Mouse (Mus musculus): Measurements from ENCODE around the gene Herc3.

Gene Herc3

GRCm38 (mm10) chr6:58922511-58922910, 91.2 kb downstream of the Herc3 start:
- no peak for DNase-seq

- DNase-seq, result no peak
Observed at GRCm38 (mm10) chr6:58927881-58928280, 96.6 kb downstream of the Herc3 start.

GRCm38 (mm10) chr6:58929911-58930431, 98.7 kb downstream of the Herc3 start:
- DNase-seq, result no peak

- no peak for DNase-seq
Observed at GRCm38 (mm10) chr6:58931149-58931548, 99.9 kb downstream of the Herc3 start.

- DNase-seq, result no peak
Observed at GRCm38 (mm10) chr6:58932515-58933188, 101.4 kb downstream of the Herc3 start.

GRCm38 (mm10) chr6:58933189-58933913, 102.1 kb downstream of the Herc3 start:
- no peak for DNase-seq

GRCm38 (mm10) chr6:58934144-58934543, 102.9 kb downstream of the Herc3 start:
- no peak for DNase-seq

- DNase-seq, result no peak
Observed at GRCm38 (mm10) chr6:58937726-58938125, 106.5 kb downstream of the Herc3 start.

GRCm38 (mm10) chr6:58942276-58942675, 111.0 kb downstream of the Herc3 start:
- no peak for DNase-seq

GRCm38 (mm10) chr6:58943958-58944357, 112.7 kb downstream of the Herc3 start:
- DNase-seq, result no peak

GRCm38 (mm10) chr6:58946246-58946645, 115.0 kb downstream of the Herc3 start:
- no peak for DNase-seq

- DNase-seq, result no peak
Observed at GRCm38 (mm10) chr6:58946840-58947239, 115.6 kb downstream of the Herc3 start.

- DNase-seq, result no peak
Observed at GRCm38 (mm10) chr6:58950410-58950809, 119.1 kb downstream of the Herc3 start.

- DNase-seq, result no peak
Observed at GRCm38 (mm10) chr6:58951128-58951992, 120.1 kb downstream of the Herc3 start.

- no peak for DNase-seq
Observed at GRCm38 (mm10) chr6:58960523-58960922, 129.3 kb downstream of the Herc3 start.

GRCm38 (mm10) chr6:58962691-58963090, 131.4 kb downstream of the Herc3 start:
- DNase-seq, result no peak

- no peak for DNase-seq
Observed at GRCm38 (mm10) chr6:58964091-58964490, 132.8 kb downstream of the Herc3 start.

- no peak for DNase-seq
Observed at GRCm38 (mm10) chr6:58964565-58964964, 133.3 kb downstream of the Herc3 start.

- DNase-seq, result no peak
Observed at GRCm38 (mm10) chr6:58965071-58965831, 134.0 kb downstream of the Herc3 start.

- DNase-seq, result no peak
Observed at GRCm38 (mm10) chr6:58968272-58968671, 137.0 kb downstream of the Herc3 start.
